Mouse (Mus musculus) liver, adult 2 months (tissue): ENCODE measurements at regions not wholly inside any gene's neighbourhood (a gene's known extent, or its start where the extent isn't known, plus 50 kb on each side); places are given as distances from the start of the nearest gene placed in this dataset.

ENCODE experiments used
- CTCF ChIP-seq: fragments of 200-500 bp; IDR thresholded peaks from 2 replicates; pipeline ENCODE4 v1.5.1; 2011; ENCODE audit warnings: low read depth, low read length, control low read depth
- POLR2A ChIP-seq: fragments of 200-500 bp; IDR thresholded peaks from 2 replicates; pipeline ENCODE4 v1.6.1; 2011; ENCODE audit warnings: low read length, control low read depth; ENCODE audit not compliant: insufficient read depth; ENCODE audit errors: extremely low read depth

- TF ChIP-seq CTCF (no peak), POLR2A (no peak)
Measured at GRCm38 (mm10) chr3:66797351-66798010, 183.7 kb upstream of the Rsrc1 start.
